Mouse (Mus musculus) megakaryocyte progenitor cell, adult 5-6 weeks (primary cell): ENCODE data around the gene Glis1. TPM values are rescaled to one million over a fixed set of nuclear protein-coding genes. Genes with fewer than 3 reads are reported as not detected.

Source experiments
- ATAC-seq: replicated peaks from 2 replicates; pipeline ENCODE4 v1.8.0; 2016; ENCODE audit warnings: mild to moderate bottlenecking, moderate TSS enrichment, inconsistent platforms; ENCODE audit not compliant: poor library complexity
- total RNA-seq, 2 experiments: library from RNA; stranded (forward) in 1 of 2; stranded (reverse) in 1 of 2; fragments of 157-497, 149-512 nt in 1 of 2; fragments of 200-1000 nt in 1 of 2; gene quantifications; 2 replicates each; pipeline versions ENCODE4 v1.2.3 to v1.2.4; 2015 to 2017

Glis1 gene
- total RNA-seq, 2 experiments from 2014 or later, result 0.05 TPM; not detected in 1

DNA sequence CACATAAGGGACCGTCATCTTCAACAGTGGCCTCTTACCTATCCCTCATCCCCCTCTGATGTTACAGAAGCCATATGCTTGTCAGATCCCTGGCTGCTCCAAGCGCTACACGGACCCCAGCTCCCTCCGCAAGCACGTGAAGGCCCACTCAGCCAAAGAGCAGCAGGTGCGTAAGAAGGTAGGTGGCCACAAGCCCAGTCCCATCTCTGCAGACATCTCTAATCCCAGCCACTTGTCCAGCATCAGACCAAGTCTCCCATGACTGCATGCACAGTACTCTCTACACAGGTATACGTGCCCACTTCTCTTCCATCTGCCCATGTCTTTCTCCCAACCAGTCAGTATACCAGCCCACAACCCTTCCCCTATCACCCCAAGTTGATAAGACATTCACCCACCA lies 185.1 kb downstream of the Glis1 start:
- ATAC-seq, result no peak

DNA sequence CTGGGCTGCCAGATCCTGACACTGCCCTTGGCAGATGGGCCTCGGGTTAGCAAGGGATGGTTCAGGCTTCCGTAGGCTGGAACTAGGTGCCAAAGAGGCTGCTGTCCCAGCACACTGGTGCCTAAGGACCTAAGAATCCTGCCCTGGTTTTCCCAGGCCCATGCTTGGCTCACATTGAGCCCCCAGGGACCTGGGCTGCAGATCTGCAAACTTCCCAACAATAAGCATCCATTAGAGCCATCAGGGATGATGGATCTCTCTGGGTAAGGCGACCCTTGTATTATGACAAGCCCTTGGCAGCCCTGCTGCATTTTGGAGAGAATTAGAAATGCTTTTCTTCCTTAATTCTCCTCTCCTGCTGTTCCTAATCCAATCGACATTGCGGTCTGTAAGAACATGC lies 187.0 kb downstream of the Glis1 start:
- ATAC-seq, result no peak

DNA sequence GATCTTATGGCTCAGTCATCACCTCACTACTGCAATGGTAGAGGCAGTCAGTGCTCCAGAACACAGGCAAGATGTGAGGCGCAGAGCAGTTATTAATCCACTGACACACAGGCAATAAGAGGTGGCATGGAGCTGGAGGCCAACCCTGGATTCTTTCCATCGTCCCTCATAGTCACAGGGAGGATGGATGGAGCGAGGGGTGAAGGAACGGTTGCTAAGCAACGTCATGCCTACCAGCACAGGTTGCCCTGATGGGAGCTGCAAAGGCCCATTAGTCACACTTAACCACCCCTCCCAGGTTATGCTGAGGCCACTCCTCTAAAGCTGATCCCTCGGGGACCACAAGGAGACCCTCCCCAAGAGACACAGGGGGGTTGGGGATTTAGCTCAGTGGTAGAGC lies 187.9 kb downstream of the Glis1 start:
- ATAC-seq, result no peak

GRCm38 (mm10) chr4:107623916-107624315 lies 189.5 kb downstream of the Glis1 start:
- no peak for ATAC-seq

DNA sequence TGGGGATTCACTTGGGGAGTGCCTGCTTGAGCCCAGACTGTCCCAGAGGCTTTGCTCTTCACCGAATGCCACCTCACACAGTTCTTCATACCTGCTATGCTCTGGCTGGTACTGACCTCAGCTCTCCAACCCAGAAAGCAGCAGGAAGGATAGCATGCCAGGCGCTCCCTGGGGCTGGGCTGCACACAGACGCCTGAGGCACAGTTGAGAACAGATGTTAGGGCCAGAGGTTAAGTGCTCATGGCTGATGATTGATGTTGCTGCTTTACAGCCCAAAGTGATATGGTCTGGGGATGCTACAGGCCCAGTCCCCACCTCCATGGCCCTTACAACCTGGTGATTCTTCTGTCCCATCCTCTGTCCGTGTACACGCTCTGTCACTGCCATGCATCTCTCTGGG lies 190.6 kb downstream of the Glis1 start:
- no peak for ATAC-seq

DNA sequence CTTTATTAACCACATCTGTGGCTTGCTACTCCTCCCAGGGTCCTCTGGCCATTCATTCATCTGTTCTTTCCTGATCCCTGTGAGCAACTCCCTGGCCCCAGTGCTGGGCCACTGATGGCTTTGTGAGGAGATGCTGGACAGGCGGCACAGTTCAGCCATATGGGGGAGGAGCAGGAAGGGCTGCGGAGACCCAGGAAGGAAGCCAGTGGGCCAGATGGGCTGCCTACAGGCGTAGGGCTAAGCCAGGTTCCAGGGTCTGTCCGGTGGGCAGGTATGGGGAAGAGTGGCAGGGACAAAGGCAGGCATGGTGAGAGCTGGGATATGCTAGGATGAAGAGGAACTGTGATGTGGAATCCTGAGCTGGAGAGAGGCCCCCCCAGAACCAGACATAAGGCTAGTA lies 193.8 kb downstream of the Glis1 start:
- ATAC-seq, result no peak

GRCm38 (mm10) chr4:107628921-107629411 lies 194.6 kb downstream of the Glis1 start:
- no peak for ATAC-seq

DNA sequence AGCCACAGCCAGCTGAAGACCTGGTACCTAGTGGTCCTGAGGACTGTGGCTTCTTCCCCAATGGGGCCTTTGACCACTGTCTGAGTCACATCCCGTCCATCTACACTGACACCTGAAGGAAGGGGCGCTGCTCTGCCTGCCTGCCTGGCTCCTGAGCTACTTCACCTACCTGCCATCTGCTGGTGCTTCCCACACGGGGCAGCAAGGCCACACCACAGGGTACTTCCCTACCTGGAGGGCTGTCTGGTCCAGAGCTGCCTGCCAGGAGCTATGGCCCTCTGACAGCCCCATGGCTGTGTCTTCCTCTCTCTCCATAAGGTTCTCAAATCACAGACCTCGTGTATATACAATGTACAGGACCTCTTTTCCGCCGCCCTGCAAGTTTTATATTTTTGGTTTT lies 200.2 kb downstream of the Glis1 start:
- no peak for ATAC-seq

GRCm38 (mm10) chr4:107636099-107636498 lies 201.7 kb downstream of the Glis1 start:
- ATAC-seq, result peak; percentile 36

DNA sequence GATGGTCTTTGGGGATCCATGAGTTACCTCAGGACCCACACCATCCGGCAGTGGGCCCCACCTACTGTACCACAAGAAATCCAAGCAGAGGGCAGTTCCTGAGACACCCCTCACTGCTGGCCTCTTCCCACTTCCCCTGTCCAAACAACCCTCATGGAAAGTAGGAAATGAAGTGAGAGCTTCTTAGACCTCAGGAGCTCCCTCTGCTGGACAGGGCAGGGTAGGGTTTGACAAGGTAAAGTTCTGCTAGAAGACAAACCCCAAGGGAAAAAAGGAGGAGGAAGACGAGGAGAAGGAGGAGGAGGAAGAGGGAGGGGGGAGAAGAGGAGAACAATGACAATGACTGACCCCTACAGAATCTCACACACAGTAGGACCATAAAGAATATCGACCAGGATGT lies 203.3 kb downstream of the Glis1 start:
- peak; percentile 82 for ATAC-seq

GRCm38 (mm10) chr4:107638303-107638702 lies 203.9 kb downstream of the Glis1 start:
- ATAC-seq, result no peak

- ATAC-seq, result no peak
Measured at GRCm38 (mm10) chr4:107641624-107642023, 207.2 kb downstream of the Glis1 start.

GRCm38 (mm10) chr4:107648959-107649485 lies 214.6 kb downstream of the Glis1 start:
- ATAC-seq, result no peak

- ATAC-seq, result no peak
Measured at GRCm38 (mm10) chr4:107651021-107651496, 216.7 kb downstream of the Glis1 start.

DNA sequence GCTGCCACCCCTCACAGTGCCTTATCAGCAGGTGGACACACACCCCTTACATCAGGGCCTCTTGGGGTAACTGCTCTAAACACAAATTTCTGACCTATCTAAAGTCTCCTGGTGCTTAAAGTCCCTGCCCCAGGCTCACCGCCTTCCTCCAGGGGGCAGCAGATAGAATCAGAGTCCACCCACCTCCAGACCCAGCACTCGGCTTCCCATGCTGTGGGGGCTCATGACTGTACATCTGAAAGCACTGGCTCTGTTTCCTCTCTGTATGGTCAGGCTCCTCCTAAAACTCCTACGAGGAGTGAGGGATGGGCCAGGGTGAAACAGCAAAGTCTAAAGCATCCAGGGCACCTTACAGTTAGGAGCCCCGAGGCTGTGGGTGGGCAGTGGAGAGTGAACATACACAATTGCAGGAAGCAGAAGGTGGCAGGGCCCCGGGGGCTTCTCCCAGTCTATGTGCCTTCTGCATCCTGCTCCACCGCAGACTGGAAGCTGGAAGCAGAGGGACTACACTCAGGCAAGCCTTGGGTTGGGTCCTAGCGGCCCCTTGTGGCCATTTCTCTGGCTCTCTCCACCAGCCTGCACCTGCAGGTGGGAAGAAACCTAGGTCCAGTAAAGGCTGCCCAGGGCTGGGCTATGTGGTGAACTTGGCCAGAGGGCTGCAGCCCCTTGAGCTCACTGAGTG lies 218.3 kb downstream of the Glis1 start:
- peak; percentile 87 for ATAC-seq

- no peak for ATAC-seq
Measured at GRCm38 (mm10) chr4:107653280-107653643, 218.9 kb downstream of the Glis1 start.

- ATAC-seq, result no peak
Measured at GRCm38 (mm10) chr4:107660649-107661048, 226.3 kb downstream of the Glis1 start.

- ATAC-seq, result no peak
Measured at GRCm38 (mm10) chr4:107668514-107668913, 234.1 kb downstream of the Glis1 start.

DNA sequence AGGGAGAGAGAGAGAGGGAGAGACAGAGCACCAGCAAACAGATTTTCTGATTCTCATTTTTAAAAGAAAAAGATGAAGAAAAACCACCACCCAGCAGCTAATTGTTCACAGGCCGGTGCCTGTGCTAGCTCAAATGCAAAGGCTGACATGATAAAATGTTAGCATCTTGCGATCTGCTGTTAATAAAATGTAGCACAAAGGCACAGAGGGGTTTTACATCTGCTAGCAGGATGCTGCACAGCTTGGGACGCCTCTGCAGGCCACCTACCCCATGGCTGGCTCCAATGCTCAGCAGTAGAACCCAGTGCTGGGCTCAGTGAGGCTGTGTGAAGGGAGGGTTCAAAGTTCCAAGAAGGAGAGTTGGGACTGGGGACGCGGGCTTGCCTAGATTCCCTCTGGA lies 236.3 kb downstream of the Glis1 start:
- no peak for ATAC-seq

DNA sequence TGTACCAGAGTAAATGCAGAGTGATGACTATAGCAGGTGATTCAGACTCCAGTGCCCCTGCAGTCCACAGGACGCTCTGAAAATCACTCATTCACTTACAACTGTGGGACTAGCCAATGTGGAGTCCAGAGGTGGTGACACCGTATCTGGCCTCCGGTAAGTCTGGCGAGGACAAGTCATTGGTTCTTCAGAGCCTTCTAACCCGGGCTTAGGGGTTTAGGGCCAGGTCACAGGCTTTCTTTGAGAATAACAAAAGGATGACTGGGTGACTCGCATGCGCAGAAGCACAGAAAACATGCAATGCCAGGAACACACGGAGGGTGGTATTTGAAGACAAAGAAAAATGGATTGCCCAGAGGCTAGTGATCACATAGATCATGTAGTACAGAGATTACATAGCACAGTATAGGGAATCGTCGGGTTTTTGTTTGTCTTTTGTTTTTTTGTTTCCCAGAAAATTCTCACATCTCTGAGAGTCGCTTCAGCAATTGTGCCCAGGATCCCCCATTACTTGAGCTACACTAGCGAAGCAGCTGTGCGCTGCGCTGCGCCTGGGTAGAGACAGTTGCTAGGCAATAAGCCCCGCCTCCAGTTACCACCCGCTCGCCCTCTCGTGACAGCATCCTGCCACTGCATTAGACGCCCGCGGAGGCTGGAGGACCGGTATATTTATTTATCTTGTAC lies 239.4 kb downstream of the Glis1 start:
- peak; percentile 96 for ATAC-seq

DNA sequence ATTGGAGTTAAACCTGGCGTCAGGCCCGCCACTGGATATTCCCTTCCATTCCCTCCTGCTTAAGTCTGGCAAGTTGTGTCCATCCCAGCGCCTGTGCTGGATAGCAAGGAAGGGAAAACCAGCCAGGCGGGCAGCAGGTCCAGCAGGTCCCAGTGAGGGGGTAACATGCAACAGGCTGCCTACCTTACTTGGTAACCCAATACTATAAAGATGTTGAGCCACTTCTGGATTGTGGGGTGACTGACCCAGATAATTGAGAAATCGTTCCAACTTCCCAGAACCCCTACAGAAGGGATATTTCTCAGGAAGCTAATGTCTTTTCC lies 239.9 kb downstream of the Glis1 start:
- no peak; the same call in 1 of the 2 replicates for ATAC-seq

DNA sequence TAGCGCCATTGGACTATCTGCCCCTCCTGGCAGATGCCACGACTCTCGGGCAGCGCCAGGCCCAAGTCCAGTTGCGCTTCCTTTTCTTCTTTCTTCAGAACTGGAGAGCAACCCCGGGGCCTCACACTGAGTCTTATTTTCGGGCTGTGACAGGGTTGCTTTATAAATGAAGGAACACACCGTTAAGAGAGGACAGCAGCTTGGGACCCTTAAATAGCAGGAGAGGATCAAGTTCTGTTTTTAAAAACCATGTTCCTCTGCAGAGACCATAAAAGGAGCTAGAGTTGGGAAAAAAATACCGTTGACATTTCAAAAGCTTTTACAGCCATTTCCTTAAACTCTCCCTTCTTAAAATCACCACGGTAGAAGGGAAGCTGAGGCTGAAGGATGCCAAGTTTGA lies 241.3 kb downstream of the Glis1 start:
- peak; percentile 27 for ATAC-seq
